Mouse (Mus musculus): ENCODE results near the gene Tm9sf1.

DNA sequence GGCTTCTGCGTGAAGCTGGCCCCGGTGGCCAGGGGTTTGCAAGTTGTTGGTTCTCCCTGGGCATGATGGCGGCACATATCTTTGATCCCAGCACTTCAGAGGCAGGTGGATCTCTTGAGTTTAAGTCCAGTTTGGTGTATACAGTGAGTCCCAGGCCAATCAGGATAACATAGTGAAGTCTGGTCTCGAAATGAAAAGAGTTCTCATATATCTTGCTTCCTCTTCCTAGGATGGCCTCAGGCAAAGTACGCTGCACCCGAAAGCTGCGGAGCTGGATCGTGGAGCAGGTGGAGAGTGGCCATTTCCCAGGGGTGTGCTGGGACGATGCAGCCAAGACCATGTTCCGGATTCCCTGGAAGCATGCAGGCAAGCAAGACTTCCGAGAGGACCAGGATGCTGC is 38.8 kb downstream of the Tm9sf1 start:
- no peak for TF ChIP-seq CTCF (IDR thresholded peaks at IDR 0.05; ENCODE audit: control insufficient read depth, insufficient read depth, low read length)
- TF ChIP-seq POLR2A (IDR thresholded peaks at IDR 0.05; ENCODE audit: borderline replicate concordance, control insufficient read depth, low read depth, low read length), result no peak
